Mouse (Mus musculus) monocyte, adult 5-6 weeks (primary cell): Measurements from ENCODE around the gene Fam69a. TPM values are rescaled to one million over a fixed set of nuclear protein-coding genes. Genes with fewer than 3 reads are reported as not detected.
"Not testable (repeated sequence)": the region's sequence is repeated elsewhere in the genome, so short reads cannot be mapped to it uniquely, and the experiment has no call there.

ENCODE experiments used
- ATAC-seq: fragments of 153-309, 156-312 bp; replicated peaks from 2 replicates; pipeline ENCODE4 v1.8.0; 2017; ENCODE audit warnings: mild to moderate bottlenecking; ENCODE audit not compliant: low TSS enrichment, insufficient number of reproducible peaks, severe bottlenecking, poor library complexity, low FRiP score
- total RNA-seq: library from RNA; stranded (forward); fragments of 200-1000, 200-491, 200-594 nt; gene quantifications from 3 replicates; pipeline ENCODE4 v1.2.3, GENCODE M21; 2017

Gene Fam69a
- 33.7 to 53.5 TPM (median 47.2 TPM) in 3 replicates for total RNA-seq

- peak; percentile 28; the same call in 1 of the 2 replicates for ATAC-seq
Observed at GRCm38 (mm10) chr5:107986967-107987834, at the start of gene Fam69a. TSS of gene Fam69a (minus strand) at chr5:107987085.

GRCm38 (mm10) chr5:108035523-108035922, 48.6 kb upstream of the Fam69a start:
- no peak for ATAC-seq

- no peak for ATAC-seq
Observed at GRCm38 (mm10) chr5:108034194-108034593, 47.3 kb upstream of the Fam69a start.

- ATAC-seq, result peak; percentile 93
Observed at GRCm38 (mm10) chr5:108031267-108031666, 44.4 kb upstream of the Fam69a start.

- no peak for ATAC-seq
Observed at GRCm38 (mm10) chr5:108029968-108030367, 43.1 kb upstream of the Fam69a start.

GRCm38 (mm10) chr5:108028797-108029536, 42.1 kb upstream of the Fam69a start:
- ATAC-seq, result not testable (repeated sequence)

GRCm38 (mm10) chr5:108028230-108028629, 41.3 kb upstream of the Fam69a start:
- no peak for ATAC-seq

GRCm38 (mm10) chr5:108021346-108021745, 34.5 kb upstream of the Fam69a start:
- no peak for ATAC-seq

- no peak for ATAC-seq
Observed at GRCm38 (mm10) chr5:108019367-108019766, 32.5 kb upstream of the Fam69a start.

- ATAC-seq, result no peak
Observed at GRCm38 (mm10) chr5:108017232-108017631, 30.3 kb upstream of the Fam69a start.

GRCm38 (mm10) chr5:108015422-108015821, 28.5 kb upstream of the Fam69a start:
- no peak for ATAC-seq

GRCm38 (mm10) chr5:108014173-108014572, 27.3 kb upstream of the Fam69a start:
- ATAC-seq, result no peak

- ATAC-seq, result no peak
Observed at GRCm38 (mm10) chr5:108009721-108010120, 22.8 kb upstream of the Fam69a start.

- ATAC-seq, result peak; percentile 37
Observed at GRCm38 (mm10) chr5:108005134-108005533, 18.2 kb upstream of the Fam69a start.

GRCm38 (mm10) chr5:108002734-108003133, 15.8 kb upstream of the Fam69a start:
- no peak for ATAC-seq

- peak; percentile 80 for ATAC-seq
Observed at GRCm38 (mm10) chr5:108000776-108001548, 14.1 kb upstream of the Fam69a start.

- no peak for ATAC-seq
Observed at GRCm38 (mm10) chr5:107997717-107998116, 10.8 kb upstream of the Fam69a start.

- ATAC-seq, result no peak
Observed at GRCm38 (mm10) chr5:107995936-107996335, 9.1 kb upstream of the Fam69a start.

GRCm38 (mm10) chr5:107987835-107988251, 958 bp upstream of the Fam69a start:
- ATAC-seq, result no peak
